Mouse (Mus musculus) midbrain, postnatal 0 days (tissue): ENCODE measurements around the gene Slc24a1. TPM values are rescaled to one million over a fixed set of nuclear protein-coding genes. Genes with fewer than 3 reads are reported as not detected.
A peak's percentile ranks its signal among the peaks of the same experiment; 100 is the strongest.

Experiments used
- ATAC-seq: fragments of 200-750 bp; cut with Nextera tagmentation; 2 replicates; pipeline ENCODE4 v1.8.0; 2017; ENCODE audit warnings: moderate number of reproducible peaks, mild to moderate bottlenecking, moderate TSS enrichment, moderate library complexity; ENCODE audit not compliant: low FRiP score
- DNase-seq: peaks from one replicate; pipeline ENCODE4 v3.0.0-alpha.2; 2015; ENCODE audit warnings: low spot score
- H3K27ac ChIP-seq: fragments of 300-500 bp; sonication (generic); 2 replicates; pipeline ENCODE4 v1.5.1; 2014; ENCODE audit warnings: low read depth, mild to moderate bottlenecking, low read length, mixed read lengths
- H3K27me3 ChIP-seq: fragments of 300-500 bp; sonication (generic); 2 replicates; pipeline ENCODE4 v1.6.1; 2014; ENCODE audit warnings: low read length, control low read depth, mixed read lengths; ENCODE audit not compliant: insufficient read depth
- H3K36me3 ChIP-seq: fragments of 300-500 bp; sonication (generic); 2 replicates; pipeline ENCODE4 v1.6.1; 2014; ENCODE audit warnings: low read length, control low read depth, mixed read lengths; ENCODE audit not compliant: insufficient read depth
- H3K4me1 ChIP-seq: fragments of 300-500 bp; sonication (generic); 2 replicates; pipeline ENCODE4 v1.6.1; 2014; ENCODE audit warnings: mild to moderate bottlenecking, control low read depth, antibody characterized with exemption, low read length, mixed read lengths; ENCODE audit not compliant: insufficient read depth
- H3K4me2 ChIP-seq: fragments of 300-500 bp; sonication (generic); 2 replicates; pipeline ENCODE4 v1.6.1; 2014; ENCODE audit warnings: low read depth, mild to moderate bottlenecking, low read length, mixed read lengths; ENCODE audit not compliant: poor library complexity, severe bottlenecking
- H3K4me3 ChIP-seq: fragments of 300-500 bp; sonication (generic); 2 replicates; pipeline ENCODE4 v1.5.1; 2014; ENCODE audit warnings: low read depth, mild to moderate bottlenecking, low read length, moderate library complexity
- H3K9ac ChIP-seq: fragments of 300-500 bp; sonication (generic); replicated peaks from 2 replicates; pipeline ENCODE4 v1.6.1; 2014; ENCODE audit warnings: mild to moderate bottlenecking, low read length, moderate library complexity, mixed read lengths; ENCODE audit not compliant: poor library complexity, severe bottlenecking
- H3K9me3 ChIP-seq: fragments of 300-500 bp; sonication (generic); 2 replicates; pipeline ENCODE4 v1.6.1; 2016; ENCODE audit warnings: low read length, control low read depth
- CTCF ChIP-seq: IDR thresholded peaks from 2 replicates; pipeline ENCODE4 v1.5.1; 2016; ENCODE audit warnings: antibody characterized with exemption, mild to moderate bottlenecking
- WGBS: fragments of 180-500 bp; shearing (Covaris S2); extraction: QIAGEN DNeasy Blood & Tissue Kit; methylation state at CpG from one replicate; pipeline ENCODE4 v1.1.7; 2014; 5-methylcytosine and 5-hydroxymethylcytosine counted together
- polyA plus RNA-seq: library from polyadenylated mRNA; unstranded; fragments of >200 nt; fragmentation: Nextera tagmentation; extraction: Ambion mirVana; gene quantifications from 2 replicates; pipeline ENCODE4 v1.2.1, GENCODE M21; 2015
- total RNA-seq: library from RNA; depleted of rRNA; stranded (reverse); fragments of >200 nt; gene quantifications from 2 replicates; pipeline ENCODE4 v1.2.3, GENCODE M21; 2014

The Slc24a1 gene
- total and polyA plus RNA-seq, 2 experiments from 2014 or later = 0.19 TPM; not detected in 1

GRCm38 (mm10) chr9:64985037-64985794 lies 33.8 kb upstream of the Slc24a1 start:
- H3K27me3 ChIP-seq = no peaks in the 10 kb centered on the region
- H3K4me2 ChIP-seq = no peak overlapping the region
- no peaks in the 10 kb centered on the region for H3K4me1 ChIP-seq
- H3K4me3 ChIP-seq = no peak overlapping the region
- DNase-seq = no peak
- H3K36me3 ChIP-seq = peaks cover 73% of the 10 kb centered on the region
- H3K9ac ChIP-seq = no peak overlapping the region
- 68% methylated on average over 8 of the region's 8 CpGs for WGBS
- TF ChIP-seq CTCF = no peak
- H3K9me3 ChIP-seq = no peaks in the 10 kb centered on the region
- H3K27ac ChIP-seq = no peak overlapping the region
- ATAC-seq = no peak

DNA sequence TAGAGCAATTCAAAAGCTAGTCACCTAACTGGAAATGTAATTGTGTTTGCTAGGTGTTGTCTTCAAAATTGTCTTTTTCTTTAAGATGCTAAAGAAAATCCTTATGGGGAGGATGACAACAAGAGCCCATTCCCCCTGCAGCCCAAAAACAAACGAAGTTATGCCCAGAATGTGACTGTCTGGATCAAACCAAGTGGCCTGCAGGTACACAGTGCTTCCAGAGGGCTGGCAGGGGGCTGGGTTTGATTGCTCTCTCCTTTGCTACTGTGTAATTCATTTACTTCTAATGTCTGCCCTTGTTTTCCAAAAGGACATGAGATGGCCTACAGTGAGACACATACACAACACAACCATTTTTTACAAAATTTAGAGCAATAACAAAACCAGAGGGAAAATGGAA lies 30.5 kb upstream of the Slc24a1 start:
- ATAC-seq (no peak), DNase-seq (no peak)
- H3K27ac ChIP-seq = no peak overlapping the region
- no peak overlapping the region for H3K9ac ChIP-seq
- no peak overlapping the region for H3K4me3 ChIP-seq
- H3K9me3 ChIP-seq = no peaks in the 10 kb centered on the region
- H3K36me3 ChIP-seq = peaks cover 69% of the 10 kb centered on the region
- H3K4me1 ChIP-seq = no peaks in the 10 kb centered on the region
- no peaks in the 10 kb centered on the region for H3K27me3 ChIP-seq
- no peak overlapping the region for H3K4me2 ChIP-seq
- no peak for TF ChIP-seq CTCF
- WGBS = 68% methylated on average over 1 of the region's 1 CpGs

GRCm38 (mm10) chr9:64980548-64980947 lies 29.1 kb upstream of the Slc24a1 start:
- no peak for ATAC-seq
- no peaks in the 10 kb centered on the region for H3K27me3 ChIP-seq
- no peaks in the 10 kb centered on the region for H3K9me3 ChIP-seq
- H3K4me1 ChIP-seq = no peaks in the 10 kb centered on the region
- H3K36me3 ChIP-seq = peaks cover 71% of the 10 kb centered on the region
- no peak overlapping the region for H3K4me2 ChIP-seq
- no peak overlapping the region for H3K9ac ChIP-seq
- DNase-seq = no peak
- no peak overlapping the region for H3K4me3 ChIP-seq
- no peak for TF ChIP-seq CTCF
- no peak overlapping the region for H3K27ac ChIP-seq
- 68% methylated on average over 3 of the region's 3 CpGs for WGBS

DNA sequence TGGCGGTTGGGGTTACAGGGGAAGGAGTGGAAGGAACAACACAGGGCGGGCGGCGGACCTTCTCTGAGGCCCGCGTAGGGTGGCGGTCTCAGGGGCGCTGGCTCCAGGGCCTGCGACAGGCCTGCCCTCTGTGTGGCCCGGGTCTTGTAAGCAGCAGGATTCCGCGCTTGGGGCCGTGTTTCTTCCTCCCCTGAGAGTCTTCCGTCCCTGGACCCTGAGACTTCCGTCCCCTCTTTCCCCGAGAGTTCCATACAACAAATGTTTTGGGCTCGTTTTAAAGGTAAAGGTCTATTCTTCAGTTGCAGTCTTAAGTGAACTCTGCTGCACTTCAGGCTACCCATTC lies 9.5 kb upstream of the Slc24a1 start:
- Histone ChIP-seq H3K9ac (peak overlapping the region; percentile 86), H3K27ac (peak overlapping the region; percentile 90), H3K4me1 (peaks cover 6% of the 10 kb centered on the region; the same call in 1 of the 2 replicates), H3K4me3 (peak overlapping the region; percentile 77), H3K4me2 (peak overlapping the region; percentile 74), H3K27me3 (no peaks in the 10 kb centered on the region), H3K36me3 (peaks cover 12% of the 10 kb centered on the region), H3K9me3 (no peaks in the 10 kb centered on the region)
- TF ChIP-seq CTCF = no peak
- under 1% methylated on average over 17 of the region's 17 CpGs for WGBS
- no peak for DNase-seq
- ATAC-seq = peak; percentile 80

GRCm38 (mm10) chr9:64960117-64960977 lies 8.9 kb upstream of the Slc24a1 start, which contains the start of gene Ints14:
Gene Ints14, plus strand, starts transcription at chr9:64960905.
- no peaks in the 10 kb centered on the region for H3K27me3 ChIP-seq
- peak within 1 kb of the TSS; percentile 90 for H3K27ac ChIP-seq
- no peaks in the 10 kb centered on the region for H3K9me3 ChIP-seq
- peak; percentile 85 for TF ChIP-seq CTCF
- WGBS = 5% methylated on average over 28 of the region's 29 CpGs
- peaks cover 6% of the 10 kb centered on the region for H3K36me3 ChIP-seq
- H3K9ac ChIP-seq = peak within 1 kb of the TSS; percentile 86
- H3K4me3 ChIP-seq = peak within 1 kb of the TSS; percentile 77
- peak within 1 kb of the TSS; percentile 74 for H3K4me2 ChIP-seq
- ATAC-seq (peak; percentile 94), DNase-seq (peak; percentile 97)
- H3K4me1 ChIP-seq = peaks cover 6% of the 10 kb centered on the region; the same call in 1 of the 2 replicates

- ATAC-seq = no peak
- Histone ChIP-seq H3K36me3 (no peaks in the 10 kb centered on the region), H3K27me3 (no peaks in the 10 kb centered on the region), H3K9ac (no peak overlapping the region), H3K4me2 (no peak overlapping the region), H3K27ac (no peak overlapping the region), H3K9me3 (no peaks in the 10 kb centered on the region), H3K4me1 (peaks cover 12% of the 10 kb centered on the region; the same call in 1 of the 2 replicates), H3K4me3 (no peak overlapping the region)
- 90% methylated on average over 3 of the region's 3 CpGs for WGBS
- TF ChIP-seq CTCF = no peak
- DNase-seq = no peak
Measured at GRCm38 (mm10) chr9:64957276-64957675, 5.9 kb upstream of the Slc24a1 start.
